Mouse (Mus musculus): Measurements from ENCODE around the gene Dlx2. TPM values are rescaled to one million over a fixed set of nuclear protein-coding genes. Genes with fewer than 3 reads are reported as not detected.

Gene Dlx2
- 33.3 and 38.4 TPM in 2 replicates for polyA plus RNA-seq (2016; fragmentation: Nextera tagmentation; extraction: Ambion mirVana)

DNA sequence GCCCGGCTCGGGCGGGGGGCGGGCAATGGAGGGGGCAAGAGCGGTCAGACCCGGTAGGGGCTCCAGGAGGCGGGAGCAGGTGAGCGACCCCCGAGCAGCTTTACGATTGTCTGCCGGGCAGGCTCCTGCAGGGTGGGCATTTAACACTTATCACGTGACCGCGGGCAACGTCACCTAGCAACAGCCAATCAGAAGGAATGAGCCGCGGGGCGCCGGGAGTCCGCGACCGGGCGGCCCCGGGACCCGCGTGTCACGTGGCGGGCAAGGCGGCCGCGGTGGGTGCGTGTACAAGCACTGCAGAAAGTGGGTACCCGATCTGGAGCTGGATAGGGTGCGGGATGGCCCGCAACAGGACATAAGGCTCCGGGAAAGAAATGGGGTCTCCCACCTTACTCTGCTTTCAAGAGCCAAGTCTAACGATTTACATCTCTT, at the start of gene Dlx2:
TSS of gene Dlx2 (minus strand) at position 115 of the 432 bp plus-strand sequence.
- peak within 1 kb of the TSS; percentile 91 for H3K27ac ChIP-seq (replicated peaks)
- no peaks in the 10 kb centered on the region for H3K9me3 ChIP-seq
- H3K36me3 ChIP-seq (replicated peaks): peaks cover 22% of the 10 kb centered on the region
- peaks cover 61% of the 10 kb centered on the region for H3K4me1 ChIP-seq
- peaks cover 92% of the 10 kb centered on the region for H3K27me3 ChIP-seq (replicated peaks; ENCODE audit: low read depth, poor library complexity, severe bottlenecking)
- peak within 1 kb of the TSS; percentile 65 for H3K4me3 ChIP-seq
- peak; percentile 94 for DNase-seq (ENCODE audit: low spot score)
- under 1% methylated on average over 37 of the region's 37 CpGs for WGBS

GRCm38 (mm10) chr2:71594466-71594865, 47.9 kb upstream of the Dlx2 start:
- 78% methylated on average over 7 of the region's 7 CpGs for WGBS
- H3K27ac ChIP-seq (replicated peaks): no peak overlapping the region
- peaks cover 9% of the 10 kb centered on the region for H3K4me1 ChIP-seq
- no peak overlapping the region for H3K4me3 ChIP-seq
- H3K36me3 ChIP-seq (replicated peaks): no peaks in the 10 kb centered on the region
- peaks cover 28% of the 10 kb centered on the region for H3K27me3 ChIP-seq (replicated peaks; ENCODE audit: low read depth, poor library complexity, severe bottlenecking)
- DNase-seq (ENCODE audit: low spot score): no peak
- H3K9me3 ChIP-seq: no peaks in the 10 kb centered on the region

DNA sequence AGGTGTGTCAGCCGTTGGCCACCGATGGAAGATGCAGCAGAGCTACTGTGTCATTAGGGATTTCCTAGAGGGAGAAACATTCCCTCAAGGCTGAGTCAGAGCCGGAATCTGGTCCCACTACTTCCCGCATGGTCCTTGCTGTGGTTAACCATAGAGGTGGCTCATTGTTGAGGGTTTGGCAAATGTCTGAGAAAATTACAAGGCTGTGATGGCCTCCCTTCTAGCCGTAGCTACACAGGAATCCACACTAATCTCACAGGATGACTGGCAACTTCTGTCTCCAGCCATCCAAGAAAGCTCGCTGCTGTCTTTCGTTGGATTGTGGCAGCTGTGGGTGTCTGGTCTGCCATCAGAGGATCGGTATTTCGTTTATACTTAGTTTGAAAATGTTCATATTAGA, 42.6 kb upstream of the Dlx2 start:
- no peak overlapping the region for H3K4me3 ChIP-seq
- H3K27me3 ChIP-seq (replicated peaks; ENCODE audit: low read depth, poor library complexity, severe bottlenecking): peaks cover 5% of the 10 kb centered on the region; the same call in 1 of the 2 replicates
- H3K9me3 ChIP-seq: no peaks in the 10 kb centered on the region
- DNase-seq (ENCODE audit: low spot score): no peak
- no peaks in the 10 kb centered on the region for H3K36me3 ChIP-seq (replicated peaks)
- WGBS: 89% methylated on average over 9 of the region's 9 CpGs
- H3K4me1 ChIP-seq: 0 out of 2 replicates have a peak, but pooled peaks cover 2% of the 10 kb centered on the region
- no peak overlapping the region for H3K27ac ChIP-seq (replicated peaks)

DNA sequence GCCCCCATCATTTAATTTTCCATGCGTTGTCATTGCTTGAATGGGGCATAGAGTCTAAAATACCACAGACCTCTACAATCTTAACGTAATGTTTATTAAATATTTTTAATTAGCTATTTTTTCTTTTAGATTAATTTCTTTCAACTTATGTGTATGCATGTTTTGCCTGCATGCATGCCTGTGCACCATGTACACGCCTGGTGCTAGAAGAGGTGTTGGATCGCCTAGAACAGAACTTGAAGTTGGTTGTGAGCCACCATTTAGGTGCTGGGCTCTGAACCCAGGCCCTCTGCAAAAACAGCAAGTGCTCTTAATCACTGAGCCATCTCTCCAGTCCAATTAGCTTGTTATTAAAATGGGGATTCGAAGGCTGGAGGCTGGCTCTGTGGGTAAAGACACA, 34.9 kb upstream of the Dlx2 start:
- Histone ChIP-seq H3K9me3 (0 out of 2 replicates have a peak, but pooled peaks cover 5% of the 10 kb centered on the region), H3K4me3 (peak overlapping the region; percentile 68), H3K27ac (replicated peaks) (no peak overlapping the region), H3K36me3 (replicated peaks) (no peaks in the 10 kb centered on the region), H3K27me3 (replicated peaks; ENCODE audit: low read depth, poor library complexity, severe bottlenecking) (peaks cover 20% of the 10 kb centered on the region), H3K4me1 (peaks cover 34% of the 10 kb centered on the region)
- 58% methylated on average over 5 of the region's 5 CpGs for WGBS
- DNase-seq (ENCODE audit: low spot score): no peak

DNA sequence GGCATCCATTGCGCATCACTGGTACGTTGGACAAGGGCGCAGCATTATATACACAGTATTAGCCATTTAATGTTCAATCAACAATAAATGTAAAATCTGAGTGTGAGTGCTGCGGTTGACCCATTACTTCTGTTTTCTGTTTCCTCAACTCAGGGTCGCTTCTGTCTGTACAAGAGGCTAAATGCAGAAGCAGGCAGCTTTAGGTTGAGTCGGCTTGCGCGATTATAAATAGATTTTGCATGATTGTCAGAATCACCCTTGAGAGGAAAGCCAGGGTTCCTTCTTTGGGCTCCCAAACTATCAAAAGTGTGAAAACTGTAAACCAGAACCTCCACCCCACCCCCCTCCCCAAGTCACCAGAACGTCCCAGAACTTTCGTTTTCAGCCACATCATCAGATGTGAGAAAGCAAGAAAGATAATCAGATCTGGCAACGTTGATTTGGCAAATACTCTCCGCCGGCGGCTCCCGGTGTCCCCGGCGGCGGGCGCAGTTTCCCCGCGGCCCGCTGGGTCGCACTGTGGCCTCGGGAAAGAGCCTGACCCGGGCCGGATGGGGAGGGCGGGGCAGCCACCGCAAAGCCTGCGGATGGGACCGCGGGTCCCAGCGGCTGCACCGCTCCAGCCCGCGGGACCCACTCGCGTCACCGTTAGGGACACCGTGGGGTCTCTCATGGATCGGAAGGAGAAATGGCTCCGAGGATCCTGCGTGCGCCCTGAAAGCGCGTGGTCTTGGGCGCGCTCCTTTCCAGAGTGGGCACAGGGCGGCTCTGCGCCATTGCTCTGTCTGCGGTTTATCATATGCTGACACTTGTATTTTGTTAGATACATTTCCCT, 34.3 kb upstream of the Dlx2 start:
- Histone ChIP-seq H3K4me1 (peaks cover 34% of the 10 kb centered on the region), H3K9me3 (0 out of 2 replicates have a peak, but pooled peaks cover 5% of the 10 kb centered on the region), H3K36me3 (replicated peaks) (no peaks in the 10 kb centered on the region), H3K27me3 (replicated peaks; ENCODE audit: low read depth, poor library complexity, severe bottlenecking) (peaks cover 20% of the 10 kb centered on the region), H3K27ac (replicated peaks) (peak overlapping the region; percentile 82), H3K4me3 (peak overlapping the region; percentile 68)
- WGBS: 12% methylated on average over 50 of the region's 50 CpGs
- peak; percentile 84 for DNase-seq (ENCODE audit: low spot score)

- H3K4me1 ChIP-seq: peaks cover 38% of the 10 kb centered on the region
- 88% methylated on average over 2 of the region's 2 CpGs for WGBS
Observed at GRCm38 (mm10) chr2:71577059-71577458, 30.5 kb upstream of the Dlx2 start.

DNA sequence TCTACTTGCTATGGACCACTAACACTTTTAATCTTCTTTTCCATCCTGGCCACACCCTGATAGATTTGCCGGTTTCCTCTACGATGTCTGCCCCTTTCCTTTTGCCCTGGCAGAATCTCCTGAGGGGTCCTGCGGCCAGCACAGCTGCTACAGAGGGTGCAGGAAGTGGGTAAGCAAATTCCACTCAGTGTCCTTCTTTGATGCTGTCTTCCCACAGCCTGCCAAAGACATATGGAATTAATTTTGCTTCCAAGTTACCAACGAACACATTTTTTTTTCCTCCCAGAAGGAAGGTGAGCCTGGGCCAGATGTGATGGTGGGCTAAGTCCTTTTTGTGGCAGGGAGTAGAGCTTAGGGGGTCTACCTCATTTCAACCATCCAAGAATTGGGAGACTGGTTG, 27.2 kb upstream of the Dlx2 start:
- peak; percentile 32 for DNase-seq (ENCODE audit: low spot score)
- H3K27ac ChIP-seq (replicated peaks): no peak overlapping the region; the same call in 1 of the 2 replicates
- WGBS: 31% methylated on average over 4 of the region's 4 CpGs
- no peak overlapping the region for H3K4me3 ChIP-seq
- peaks cover 8% of the 10 kb centered on the region; the same call in 1 of the 2 replicates for H3K27me3 ChIP-seq (replicated peaks; ENCODE audit: low read depth, poor library complexity, severe bottlenecking)
- no peaks in the 10 kb centered on the region for H3K36me3 ChIP-seq (replicated peaks)
- H3K4me1 ChIP-seq: peaks cover 22% of the 10 kb centered on the region
- 0 out of 2 replicates have a peak, but pooled peaks cover 5% of the 10 kb centered on the region for H3K9me3 ChIP-seq

More at GRCm38 (mm10) chr2:71577059-71577458, 30.5 kb upstream of the Dlx2 start:
- no peaks in the 10 kb centered on the region for H3K36me3 ChIP-seq (replicated peaks)
- 0 out of 2 replicates have a peak, but pooled peaks cover 5% of the 10 kb centered on the region for H3K9me3 ChIP-seq
- peaks cover 17% of the 10 kb centered on the region for H3K27me3 ChIP-seq (replicated peaks; ENCODE audit: low read depth, poor library complexity, severe bottlenecking)
- no peak for DNase-seq (ENCODE audit: low spot score)
- H3K4me3 ChIP-seq: no peak overlapping the region
- no peak overlapping the region for H3K27ac ChIP-seq (replicated peaks)

- DNase-seq (ENCODE audit: low spot score): no peak
- Histone ChIP-seq H3K27ac (replicated peaks) (no peak overlapping the region), H3K4me1 (no peaks in the 10 kb centered on the region), H3K4me3 (no peak overlapping the region), H3K27me3 (replicated peaks; ENCODE audit: low read depth, poor library complexity, severe bottlenecking) (peaks cover 8% of the 10 kb centered on the region; the same call in 1 of the 2 replicates), H3K9me3 (no peaks in the 10 kb centered on the region), H3K36me3 (replicated peaks) (no peaks in the 10 kb centered on the region)
- WGBS: 79% methylated on average over 9 of the region's 9 CpGs
Observed at GRCm38 (mm10) chr2:71566466-71566865, 19.9 kb upstream of the Dlx2 start.

- no peak for DNase-seq (ENCODE audit: low spot score)
- H3K4me3 ChIP-seq: no peak overlapping the region
- H3K9me3 ChIP-seq: peaks cover 11% of the 10 kb centered on the region; the same call in 1 of the 2 replicates
- peaks cover 12% of the 10 kb centered on the region for H3K4me1 ChIP-seq
- H3K27me3 ChIP-seq (replicated peaks; ENCODE audit: low read depth, poor library complexity, severe bottlenecking): peaks cover 34% of the 10 kb centered on the region
- H3K36me3 ChIP-seq (replicated peaks): no peaks in the 10 kb centered on the region
- WGBS: 61% methylated on average over 5 of the region's 5 CpGs
- H3K27ac ChIP-seq (replicated peaks): no peak overlapping the region
Observed at GRCm38 (mm10) chr2:71556071-71556470, 9.5 kb upstream of the Dlx2 start.

DNA sequence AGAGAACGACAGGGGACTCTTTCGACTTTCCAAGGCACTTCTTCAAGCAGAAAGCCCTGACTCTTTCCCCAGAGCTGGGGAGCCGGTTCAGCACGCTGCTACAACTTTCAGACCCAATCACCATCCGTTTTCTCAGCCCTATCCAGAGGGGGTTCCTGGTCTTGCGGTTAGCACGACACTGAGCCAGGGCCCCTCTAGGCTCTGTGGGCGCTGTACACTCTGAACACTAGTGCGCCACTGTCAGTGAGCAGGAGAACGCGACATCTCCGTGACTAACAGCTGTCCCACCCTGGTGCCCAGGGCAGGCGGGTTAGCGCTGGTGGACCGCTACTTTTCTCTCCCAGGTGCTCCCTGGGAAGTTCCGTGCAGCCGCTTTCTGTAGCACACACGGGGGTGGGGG, 5.2 kb upstream of the Dlx2 start:
- WGBS: 3% methylated on average over 18 of the region's 18 CpGs
- H3K9me3 ChIP-seq: no peaks in the 10 kb centered on the region
- peak overlapping the region; percentile 41 for H3K4me3 ChIP-seq
- no peaks in the 10 kb centered on the region for H3K36me3 ChIP-seq (replicated peaks)
- DNase-seq (ENCODE audit: low spot score): peak; percentile 28
- H3K27ac ChIP-seq (replicated peaks): no peak overlapping the region
- peaks cover 71% of the 10 kb centered on the region for H3K27me3 ChIP-seq (replicated peaks; ENCODE audit: low read depth, poor library complexity, severe bottlenecking)
- H3K4me1 ChIP-seq: peaks cover 26% of the 10 kb centered on the region

DNA sequence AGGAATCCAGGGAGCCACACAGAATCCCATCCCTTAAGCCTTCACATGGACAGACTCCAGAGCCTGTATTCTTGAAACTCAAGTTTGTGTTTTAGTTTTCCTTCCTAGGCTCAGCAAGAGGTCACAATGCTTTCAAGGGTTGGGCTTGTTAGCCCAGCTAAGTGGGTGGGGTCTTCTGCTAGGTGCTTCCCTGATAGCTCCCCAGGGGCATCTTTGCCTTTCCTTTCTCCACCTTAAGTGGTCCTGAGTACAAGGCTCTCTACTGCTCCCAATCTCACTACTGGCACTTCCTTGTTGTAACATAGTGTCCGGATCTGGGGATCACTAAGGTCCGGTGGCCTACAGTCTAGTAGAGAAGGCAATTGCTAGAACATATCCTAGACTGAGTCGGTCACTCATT, 3.8 kb upstream of the Dlx2 start:
- Histone ChIP-seq H3K27me3 (replicated peaks; ENCODE audit: low read depth, poor library complexity, severe bottlenecking) (peaks cover 84% of the 10 kb centered on the region), H3K4me3 (no peak overlapping the region), H3K4me1 (peaks cover 39% of the 10 kb centered on the region), H3K27ac (replicated peaks) (no peak overlapping the region), H3K9me3 (no peaks in the 10 kb centered on the region), H3K36me3 (replicated peaks) (no peaks in the 10 kb centered on the region)
- DNase-seq (ENCODE audit: low spot score): no peak
- WGBS: 25% methylated on average over 3 of the region's 3 CpGs

DNA sequence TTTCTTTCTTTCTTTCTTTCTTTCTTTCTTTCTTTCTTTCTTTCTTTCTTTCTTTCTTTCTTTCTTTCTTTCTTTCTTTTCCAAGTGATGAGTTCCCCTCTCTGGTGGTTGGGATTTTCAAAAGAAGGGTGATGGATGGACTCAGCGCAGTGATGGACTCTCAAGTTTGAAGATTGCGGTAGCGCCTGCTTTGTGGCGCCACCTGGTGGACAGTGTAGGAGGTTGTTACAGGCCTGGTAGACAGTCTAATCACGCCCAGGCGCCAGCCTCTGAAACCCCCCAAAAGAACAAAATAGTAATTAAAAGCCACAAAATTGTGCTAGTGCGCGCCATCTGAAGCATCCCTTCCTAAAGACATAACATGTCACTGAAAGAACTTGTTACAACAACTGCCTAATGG, 1.3 kb upstream of the Dlx2 start:
- WGBS: 0% methylated on average over 8 of the region's 8 CpGs
- H3K9me3 ChIP-seq: no peaks in the 10 kb centered on the region
- peaks cover 55% of the 10 kb centered on the region for H3K4me1 ChIP-seq
- DNase-seq (ENCODE audit: low spot score): peak; percentile 89
- peaks cover 92% of the 10 kb centered on the region for H3K27me3 ChIP-seq (replicated peaks; ENCODE audit: low read depth, poor library complexity, severe bottlenecking)
- H3K27ac ChIP-seq (replicated peaks): no peak overlapping the region
- H3K4me3 ChIP-seq: peak overlapping the region; percentile 2; the same call in 1 of the 2 replicates
- peaks cover 16% of the 10 kb centered on the region for H3K36me3 ChIP-seq (replicated peaks)
